Comparison of ENCODE assay signal across 9 mouse cellular contexts in genomic region chr7:37364221-37364620, GRCm38 (mm10).
DNase-seq lines count a peak whose midpoint lies in the region; ATAC-seq and TF ChIP-seq lines count a peak whose summit lies in the region.
"Had no signal": no experiment of that assay in that cellular context is flagged by ENCODE, and none has a peak within 500 bp of the region (broad histone marks: within the 10 kb centered on the region; RNA-seq: fewer than 3 reads in every experiment).

No protein-coding gene starts in this region.

- peak overlapping the region; percentile 74 for H3K27ac ChIP-seq in forebrain, embryonic 15.5 days (replicated peaks)
- H3K27ac ChIP-seq in midbrain, embryonic 12.5 days (replicated peaks): peak overlapping the region; percentile 79
- no peak overlapping the region for H3K27ac ChIP-seq in kidney, adult 2 months (ENCODE audit: insufficient read depth, low read depth, low read length)
- H3K27ac ChIP-seq: liver, embryonic 13.5 days had no signal

- peaks cover 38% of the 10 kb centered on the region for H3K4me1 ChIP-seq in forebrain, embryonic 15.5 days
- peaks cover 49% of the 10 kb centered on the region for H3K4me1 ChIP-seq in midbrain, embryonic 12.5 days
- no peaks in the 10 kb centered on the region for H3K4me1 ChIP-seq in kidney, adult 2 months (ENCODE audit: control insufficient read depth, insufficient read depth, low read length)

- no peak for TF ChIP-seq CTCF in kidney, adult 2 months (conservative IDR thresholded peaks at IDR 0.05; ENCODE audit: insufficient read depth, insufficient read length, low read depth, low read length)

- TF ChIP-seq POLR2A in kidney, adult 2 months (IDR thresholded peaks at IDR 0.05; ENCODE audit: low read depth, low read length): no peak

- no peak overlapping the region for H3K9ac ChIP-seq in forebrain, embryonic 15.5 days (replicated peaks)
- no peak overlapping the region for H3K9ac ChIP-seq in midbrain, embryonic 12.5 days (replicated peaks)
- H3K9ac ChIP-seq: liver, embryonic 13.5 days had no signal

- WGBS in forebrain, embryonic 15.5 days: 4% methylated on average over 9 of the region's 9 CpGs
- 7% methylated on average over 9 of the region's 9 CpGs for WGBS in midbrain, embryonic 12.5 days
- WGBS in kidney, adult 2 months: 53% methylated on average over 9 of the region's 9 CpGs

- H3K36me3 ChIP-seq in forebrain, embryonic 15.5 days: no peaks in the 10 kb centered on the region
- no peaks in the 10 kb centered on the region for H3K36me3 ChIP-seq in midbrain, embryonic 12.5 days
- H3K36me3 ChIP-seq in kidney, adult 2 months (ENCODE audit: control insufficient read depth, insufficient read depth, low read length): no peaks in the 10 kb centered on the region
- H3K36me3 ChIP-seq: liver, embryonic 13.5 days had no signal

- H3K4me3 ChIP-seq in forebrain, embryonic 15.5 days: no peak overlapping the region
- H3K4me3 ChIP-seq in midbrain, embryonic 12.5 days: no peak overlapping the region
- no peak overlapping the region for H3K4me3 ChIP-seq in kidney, adult 2 months (ENCODE audit: insufficient read depth, low read depth, low read length)
- H3K4me3 ChIP-seq: liver, embryonic 13.5 days had no signal

- H3K4me2 ChIP-seq in forebrain, embryonic 15.5 days (replicated peaks): peak overlapping the region; percentile 3; the same call in 1 of the 2 replicates
- peak overlapping the region; percentile 26 for H3K4me2 ChIP-seq in midbrain, embryonic 12.5 days (replicated peaks)
- H3K4me2 ChIP-seq: liver, embryonic 13.5 days had no signal

- H3K27me3 ChIP-seq in forebrain, embryonic 15.5 days: no peaks in the 10 kb centered on the region
- H3K27me3 ChIP-seq in midbrain, embryonic 12.5 days: no peaks in the 10 kb centered on the region
- no peaks in the 10 kb centered on the region for H3K27me3 ChIP-seq in kidney, adult 2 months (replicated peaks; ENCODE audit: control insufficient read depth, insufficient read depth, low read length)

- 0 out of 2 replicates have a peak, but pooled peaks have one; percentile 19 for ATAC-seq in forebrain, embryonic 15.5 days (replicated peaks)
- ATAC-seq in midbrain, embryonic 12.5 days (ENCODE audit: low FRiP score, low read depth): peak; percentile 34; the same call in 1 of the 2 replicates

- H3K9me3 ChIP-seq in forebrain, embryonic 15.5 days: no peaks in the 10 kb centered on the region
- no peaks in the 10 kb centered on the region for H3K9me3 ChIP-seq in midbrain, embryonic 12.5 days
- H3K9me3 ChIP-seq: liver, embryonic 13.5 days had no signal

- DNase-seq in embryo, embryonic 11 days: peak; percentile 56
- no peak for DNase-seq in embryo, embryonic 9.5 days (ENCODE audit: extremely low spot score)
- DNase-seq in Muller cell, postnatal 12 days (ENCODE audit: inconsistent ontology term): peak; percentile 87
- DNase-seq in thymus, postnatal 25 days: no peak
- DNase-seq in right cerebral cortex, postnatal 14 days: no peak
- DNase-seq in kidney, adult 2 months: no peak
- DNase-seq: liver, embryonic 13.5 days had no signal

Comparison
In these comparisons a context has a peak if more than half of its experiments do, and no peak if none do; other contexts are left out.
1. DNase-seq: peak in embryo, embryonic 11 days (single experiment) and Muller cell, postnatal 12 days (single experiment); none in embryo, embryonic 9.5 days (single experiment), thymus, postnatal 25 days (single experiment), right cerebral cortex, postnatal 14 days (single experiment) and kidney, adult 2 months (single experiment).